Mouse (Mus musculus) left cerebral cortex, postnatal 14 days (tissue): ENCODE data around the gene Masp1. TPM values are rescaled to one million over a fixed set of nuclear protein-coding genes. Genes with fewer than 3 reads are reported as not detected.
A peak's percentile ranks its signal among the peaks of the same experiment; 100 is the strongest.

Experiments used
- DNase-seq, 2 experiments: peaks; one replicate each; pipeline ENCODE4 v3.0.0; 2021 to 2022; ENCODE audit warnings: low spot score in 2 of 2, mixed read lengths in 1 of 2
- intact Hi-C: fragments of 180-260 bp; cut with DNase I; formaldehyde crosslinking; loops from one replicate; pipeline ENCODE4 v1.15.1; 2025
- long read RNA-seq, 2 experiments: library from polyadenylated mRNA; stranded (forward); transcript quantifications; one replicate each; pipeline ENCODE4 v2.0.0; 2021
- total RNA-seq, 2 experiments: library from RNA; stranded (reverse); gene quantifications; 2 replicates each; pipeline ENCODE4 v1.2.3; 2021

The Masp1 gene
- 10 to 100 TPM; 14.5 to 17.3 TPM for total RNA-seq
- long read RNA-seq, experiment 1, partial matches to known transcripts = 1 of 11 reads
- long read RNA-seq, experiment 1, other reads (novel, unspliced or antisense) = 5 of 11 reads
- long read RNA-seq, experiment 2, partial matches to known transcripts = 2 of 11 reads
- long read RNA-seq, experiment 2, other reads (novel, unspliced or antisense) = 4 of 11 reads

GRCm38 (mm10) chr16:23520235-23520871 is at the start of gene Masp1, which contains the start of gene Rtp4:
Gene Masp1 (minus strand): TSS chr16:23520815.
Gene Rtp4 (plus strand): TSS chr16:23520291.
- intact Hi-C loops = no loop called here

GRCm38 (mm10) chr16:23568369-23568958 is 47.8 kb upstream of the Masp1 start:
- intact Hi-C loops = no loop called here
- no peak for DNase-seq

More at GRCm38 (mm10) chr16:23520235-23520871, at the start of gene Masp1, which contains the start of gene Rtp4:
- peak; percentile 31 to 40 for DNase-seq

GRCm38 (mm10) chr16:23557669-23558068 is 37.1 kb upstream of the Masp1 start:
- intact Hi-C loops = no loop called here
- DNase-seq = no peak

DNA sequence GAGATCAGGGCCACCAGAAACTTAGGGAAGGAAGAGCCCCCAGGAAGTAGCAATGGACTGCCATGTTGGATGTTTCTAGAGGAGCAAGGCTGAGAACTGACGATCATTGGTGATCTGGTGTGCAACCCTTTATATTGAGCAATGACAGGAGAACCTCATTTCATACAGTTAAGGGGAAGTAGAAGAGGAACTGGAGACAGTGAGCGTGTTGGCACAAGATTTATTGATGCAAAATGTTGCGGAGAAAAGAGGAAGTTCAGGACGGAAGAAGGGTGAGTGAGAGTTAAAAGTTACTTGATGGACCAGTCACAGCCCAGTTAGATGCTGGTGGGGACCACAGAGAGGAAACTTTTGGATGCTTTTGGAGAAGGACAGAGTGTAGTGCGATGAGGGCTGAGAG is 36.6 kb upstream of the Masp1 start:
- no peak for DNase-seq
- intact Hi-C loops = no loop called here

- DNase-seq = no peak
- intact Hi-C loops = no loop called here
Observed at GRCm38 (mm10) chr16:23554673-23555072, 34.1 kb upstream of the Masp1 start.

GRCm38 (mm10) chr16:23550981-23551582 is 30.5 kb upstream of the Masp1 start:
- intact Hi-C loops = loop anchor here (1.0 to 2.0 kb wide), 2 partner anchors 347 to 402 kb away; no protein-coding TSS in a partner anchor

GRCm38 (mm10) chr16:23550346-23550980 is 29.8 kb upstream of the Masp1 start:
- DNase-seq = peak; percentile 84 to 85
- intact Hi-C loops = loop anchor here (1.0 to 2.0 kb wide), 2 partner anchors 348 to 402 kb away; no protein-coding TSS in a partner anchor

More at GRCm38 (mm10) chr16:23550981-23551582, 30.5 kb upstream of the Masp1 start:
- peak; percentile 7 to 10 for DNase-seq

GRCm38 (mm10) chr16:23547783-23548182 is 27.2 kb upstream of the Masp1 start:
- intact Hi-C loops = no loop called here
- DNase-seq = no peak

DNA sequence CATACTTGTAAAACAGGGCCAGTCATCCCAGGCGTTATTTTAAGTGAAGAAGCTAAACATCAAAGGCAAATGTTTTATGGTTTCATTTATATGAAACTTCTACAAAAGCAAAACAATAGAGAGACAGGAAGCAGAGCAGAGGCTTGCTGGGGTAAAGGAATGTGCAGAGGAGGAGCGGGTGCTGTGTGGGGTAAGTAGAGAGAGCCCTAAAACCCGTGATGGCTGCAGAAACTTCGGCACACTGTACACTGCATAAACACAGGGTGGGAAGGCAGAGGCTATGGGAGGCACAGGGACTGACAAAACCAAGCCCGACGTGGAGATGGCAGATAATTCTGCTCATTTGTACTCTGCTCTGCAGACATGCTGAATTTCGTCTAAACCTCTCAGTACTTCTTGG is 23.7 kb upstream of the Masp1 start:
- intact Hi-C loops = loop anchor here (2.0 kb wide), 1 partner anchor 92 kb away; no protein-coding TSS in a partner anchor
- DNase-seq = no peak

GRCm38 (mm10) chr16:23542866-23543265 is 22.3 kb upstream of the Masp1 start:
- intact Hi-C loops = no loop called here
- DNase-seq = no peak

- intact Hi-C loops = no loop called here
- DNase-seq = no peak
Observed at GRCm38 (mm10) chr16:23541046-23541445, 20.4 kb upstream of the Masp1 start.

GRCm38 (mm10) chr16:23533707-23534106 is 13.1 kb upstream of the Masp1 start:
- DNase-seq = peak in 1 of 2 experiments; percentile 1

DNA sequence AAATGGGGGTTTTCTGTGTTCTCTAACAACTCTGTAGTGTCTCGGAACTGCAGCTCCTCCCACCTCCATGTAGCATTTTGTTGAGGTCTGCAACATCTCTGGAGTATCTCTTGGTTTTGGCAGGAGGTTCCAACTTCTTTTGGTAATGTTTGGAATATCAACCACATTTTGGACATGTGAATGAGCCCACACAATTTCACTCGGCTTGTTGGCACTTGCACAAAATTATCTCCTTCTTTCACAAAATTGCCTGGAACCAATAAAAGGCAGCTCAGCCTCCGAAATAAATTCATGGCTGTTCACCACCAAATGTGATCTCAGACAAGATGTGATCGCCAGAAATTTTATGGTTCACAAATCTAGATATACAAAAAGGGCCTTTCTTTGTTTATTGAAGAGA is 8.6 kb upstream of the Masp1 start:
- no peak for DNase-seq
- intact Hi-C loops = no loop called here

More at GRCm38 (mm10) chr16:23533707-23534106, 13.1 kb upstream of the Masp1 start:
- intact Hi-C loops = no loop called here

DNA sequence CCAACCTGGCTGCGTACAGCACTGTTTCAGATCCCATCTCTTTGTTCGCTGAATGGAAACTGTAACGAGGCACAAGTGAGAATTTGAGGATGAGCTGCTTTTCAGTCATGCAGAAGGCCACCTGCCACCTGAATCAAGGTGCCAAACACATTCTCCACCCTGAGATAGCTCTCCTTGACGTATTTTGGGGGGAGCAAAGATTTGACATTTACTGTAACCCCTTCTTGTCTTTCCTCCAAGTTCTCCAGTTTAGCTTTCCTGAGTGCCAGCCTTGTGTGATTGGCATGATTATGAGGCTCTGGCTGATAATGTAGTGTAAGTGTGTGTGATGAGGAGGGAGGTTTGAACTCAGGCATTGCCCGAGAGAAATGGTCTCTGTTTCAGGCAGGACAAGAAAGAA is 1.5 kb upstream of the Masp1 start:
- intact Hi-C loops = no loop called here
- no peak for DNase-seq

- intact Hi-C loops = no loop called here
- no peak for DNase-seq
Observed at GRCm38 (mm10) chr16:23521092-23521491, 477 bp upstream of the Masp1 start.

GRCm38 (mm10) chr16:23519771-23520170 is 844 bp downstream of the Masp1 start:
- intact Hi-C loops = no loop called here
- DNase-seq = no peak

DNA sequence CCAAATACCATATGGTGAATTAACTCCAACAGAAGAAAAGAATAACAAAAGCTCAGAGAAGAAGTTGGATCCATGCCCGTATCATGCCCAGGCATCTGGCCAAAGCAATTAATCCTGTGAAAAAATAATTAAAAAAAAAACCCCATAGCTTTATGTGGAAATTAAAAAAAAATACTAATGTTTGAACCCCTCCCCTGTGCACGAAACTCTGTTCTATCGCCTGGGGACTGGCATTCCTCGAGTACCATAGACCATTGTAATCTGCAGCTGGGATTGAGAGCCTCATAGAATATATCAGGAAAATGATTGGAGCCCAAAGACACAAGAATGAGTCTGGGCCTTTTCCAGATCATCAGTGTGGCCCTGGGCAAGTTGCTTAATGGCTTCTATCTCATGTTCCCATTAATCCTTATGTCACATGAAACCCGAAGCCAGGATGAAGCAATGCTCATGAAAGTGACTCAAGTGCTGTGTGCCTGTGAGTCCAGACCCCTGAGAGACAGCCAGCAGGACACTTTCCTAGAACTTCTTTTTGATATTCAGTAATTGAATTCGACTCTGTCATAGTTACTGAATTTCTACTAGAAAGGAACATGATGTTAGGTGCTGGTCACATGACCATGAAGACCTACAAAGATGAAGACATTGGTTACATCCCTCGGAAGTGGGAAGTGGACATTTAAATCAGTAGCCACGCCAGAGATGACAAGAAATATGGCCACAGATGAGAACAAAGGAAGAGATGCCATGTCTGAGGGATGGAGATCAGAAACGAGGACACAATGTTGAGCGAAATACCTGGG is 1.8 kb downstream of the Masp1 start:
- intact Hi-C loops = no loop called here
- DNase-seq = peak in 1 of 2 experiments; percentile 41

GRCm38 (mm10) chr16:23517754-23518566 is 2.7 kb downstream of the Masp1 start:
- intact Hi-C loops = no loop called here
- no peak for DNase-seq
